Mouse (Mus musculus): ENCODE data around the gene Aldh1l1. TPM values are rescaled to one million over a fixed set of nuclear protein-coding genes. Genes with fewer than 3 reads are reported as not detected.

The Aldh1l1 gene
- polyA plus RNA-seq, 1 experiment from 2014 or later = 2.1 TPM

GRCm38 (mm10) chr6:90472697-90473096 is 13.5 kb upstream of the Aldh1l1 start:
- Histone ChIP-seq H3K4me1 (peaks cover 8% of the 10 kb centered on the region), H3K4me2 (replicated peaks) (no peak overlapping the region), H3K36me3 (no peaks in the 10 kb centered on the region), H3K27me3 (no peaks in the 10 kb centered on the region), H3K27ac (no peak overlapping the region), H3K9ac (no peak overlapping the region), H3K4me3 (no peak overlapping the region), H3K9me3 (no peaks in the 10 kb centered on the region)
- 90% methylated on average over 3 of the region's 3 CpGs for WGBS
- ATAC-seq (ENCODE audit: insufficient number of reproducible peaks, insufficient read depth, low FRiP score, low TSS enrichment) = no peak

- H3K9me3 ChIP-seq = no peaks in the 10 kb centered on the region
- H3K9ac ChIP-seq = no peak overlapping the region
- peaks cover 8% of the 10 kb centered on the region for H3K4me1 ChIP-seq
- H3K27ac ChIP-seq = no peak overlapping the region
- H3K4me2 ChIP-seq (replicated peaks) = no peak overlapping the region
- ATAC-seq (ENCODE audit: insufficient number of reproducible peaks, insufficient read depth, low FRiP score, low TSS enrichment) = no peak
- H3K36me3 ChIP-seq = no peaks in the 10 kb centered on the region
- 93% methylated on average over 24 of the region's 24 CpGs for WGBS
- H3K27me3 ChIP-seq = no peaks in the 10 kb centered on the region
- H3K4me3 ChIP-seq = no peak overlapping the region
These were observed 12.4 kb upstream of the Aldh1l1 start for GRCm38 (mm10) chr6:90473630-90474360.

- no peaks in the 10 kb centered on the region for H3K9me3 ChIP-seq
- no peak overlapping the region for H3K9ac ChIP-seq
- no peak overlapping the region for H3K27ac ChIP-seq
- no peak overlapping the region for H3K4me2 ChIP-seq (replicated peaks)
- no peaks in the 10 kb centered on the region for H3K27me3 ChIP-seq
- no peak overlapping the region for H3K4me3 ChIP-seq
- 83% methylated on average over 3 of the region's 3 CpGs for WGBS
- ATAC-seq (ENCODE audit: insufficient number of reproducible peaks, insufficient read depth, low FRiP score, low TSS enrichment) = no peak
- peaks cover 8% of the 10 kb centered on the region for H3K4me1 ChIP-seq
- H3K36me3 ChIP-seq = no peaks in the 10 kb centered on the region
These were observed 11.9 kb upstream of the Aldh1l1 start for GRCm38 (mm10) chr6:90474361-90474750.

GRCm38 (mm10) chr6:90475176-90475853 is 10.9 kb upstream of the Aldh1l1 start:
- 64% methylated on average over 4 of the region's 4 CpGs for WGBS
- Histone ChIP-seq H3K4me2 (replicated peaks) (no peak overlapping the region), H3K27ac (no peak overlapping the region), H3K9ac (no peak overlapping the region), H3K36me3 (no peaks in the 10 kb centered on the region), H3K4me3 (no peak overlapping the region), H3K27me3 (no peaks in the 10 kb centered on the region), H3K4me1 (peaks cover 8% of the 10 kb centered on the region), H3K9me3 (no peaks in the 10 kb centered on the region)
- no peak for ATAC-seq (ENCODE audit: insufficient number of reproducible peaks, insufficient read depth, low FRiP score, low TSS enrichment)

GRCm38 (mm10) chr6:90475854-90476212 is 10.4 kb upstream of the Aldh1l1 start:
- Histone ChIP-seq H3K9ac (no peak overlapping the region), H3K27ac (no peak overlapping the region), H3K9me3 (no peaks in the 10 kb centered on the region), H3K4me3 (no peak overlapping the region), H3K4me1 (peaks cover 5% of the 10 kb centered on the region), H3K36me3 (no peaks in the 10 kb centered on the region), H3K27me3 (no peaks in the 10 kb centered on the region), H3K4me2 (replicated peaks) (no peak overlapping the region)
- no peak for ATAC-seq (ENCODE audit: insufficient number of reproducible peaks, insufficient read depth, low FRiP score, low TSS enrichment)
- WGBS = 58% methylated on average over 3 of the region's 3 CpGs

GRCm38 (mm10) chr6:90476941-90477518 is 9.2 kb upstream of the Aldh1l1 start:
- Histone ChIP-seq H3K36me3 (no peaks in the 10 kb centered on the region), H3K27ac (no peak overlapping the region), H3K4me1 (no peaks in the 10 kb centered on the region), H3K4me2 (replicated peaks) (no peak overlapping the region), H3K9me3 (no peaks in the 10 kb centered on the region), H3K4me3 (no peak overlapping the region), H3K27me3 (no peaks in the 10 kb centered on the region), H3K9ac (no peak overlapping the region)
- no peak for ATAC-seq (ENCODE audit: insufficient number of reproducible peaks, insufficient read depth, low FRiP score, low TSS enrichment)
- 72% methylated on average over 14 of the region's 14 CpGs for WGBS

GRCm38 (mm10) chr6:90484249-90484648 is 2.0 kb upstream of the Aldh1l1 start:
- ATAC-seq (ENCODE audit: insufficient number of reproducible peaks, insufficient read depth, low FRiP score, low TSS enrichment) = no peak
- peaks cover 6% of the 10 kb centered on the region for H3K4me1 ChIP-seq
- H3K9me3 ChIP-seq = no peaks in the 10 kb centered on the region

GRCm38 (mm10) chr6:90484876-90485275 is 1.4 kb upstream of the Aldh1l1 start:
- H3K36me3 ChIP-seq = no peaks in the 10 kb centered on the region
- no peak overlapping the region for H3K4me2 ChIP-seq (replicated peaks)
- H3K27ac ChIP-seq = no peak overlapping the region
- no peaks in the 10 kb centered on the region for H3K9me3 ChIP-seq
- no peak overlapping the region for H3K9ac ChIP-seq
- ATAC-seq (ENCODE audit: insufficient number of reproducible peaks, insufficient read depth, low FRiP score, low TSS enrichment) = no peak
- WGBS = 79% methylated on average over 5 of the region's 5 CpGs
- peaks cover 6% of the 10 kb centered on the region for H3K4me1 ChIP-seq
- H3K27me3 ChIP-seq = no peaks in the 10 kb centered on the region
- H3K4me3 ChIP-seq = no peak overlapping the region

More at GRCm38 (mm10) chr6:90484249-90484648, 2.0 kb upstream of the Aldh1l1 start:
- Histone ChIP-seq H3K4me3 (no peak overlapping the region), H3K36me3 (no peaks in the 10 kb centered on the region), H3K27me3 (no peaks in the 10 kb centered on the region), H3K27ac (no peak overlapping the region), H3K4me2 (replicated peaks) (no peak overlapping the region), H3K9ac (no peak overlapping the region)
- WGBS = 51% methylated on average over 3 of the region's 3 CpGs

GRCm38 (mm10) chr6:90487531-90487930 is 1.3 kb downstream of the Aldh1l1 start:
- no peaks in the 10 kb centered on the region for H3K36me3 ChIP-seq
- ATAC-seq (ENCODE audit: insufficient number of reproducible peaks, insufficient read depth, low FRiP score, low TSS enrichment) = no peak
- H3K27ac ChIP-seq = no peak overlapping the region
- no peaks in the 10 kb centered on the region for H3K27me3 ChIP-seq
- H3K4me1 ChIP-seq = peaks cover 6% of the 10 kb centered on the region
- WGBS = 83% methylated on average over 1 of the region's 1 CpGs
- no peaks in the 10 kb centered on the region for H3K9me3 ChIP-seq
- no peak overlapping the region for H3K9ac ChIP-seq
- H3K4me2 ChIP-seq (replicated peaks) = no peak overlapping the region
- no peak overlapping the region for H3K4me3 ChIP-seq

GRCm38 (mm10) chr6:90489532-90489931 is 3.3 kb downstream of the Aldh1l1 start:
- no peak overlapping the region for H3K4me3 ChIP-seq
- H3K36me3 ChIP-seq = no peaks in the 10 kb centered on the region
- no peaks in the 10 kb centered on the region for H3K9me3 ChIP-seq
- no peak overlapping the region for H3K9ac ChIP-seq
- no peaks in the 10 kb centered on the region for H3K27me3 ChIP-seq
- H3K27ac ChIP-seq = no peak overlapping the region
- H3K4me1 ChIP-seq = peaks cover 6% of the 10 kb centered on the region
- no peak for ATAC-seq (ENCODE audit: insufficient number of reproducible peaks, insufficient read depth, low FRiP score, low TSS enrichment)
- H3K4me2 ChIP-seq (replicated peaks) = no peak overlapping the region
- 88% methylated on average over 3 of the region's 3 CpGs for WGBS

- H3K27me3 ChIP-seq = no peaks in the 10 kb centered on the region
- H3K4me3 ChIP-seq = no peak overlapping the region
- H3K9me3 ChIP-seq = no peaks in the 10 kb centered on the region
- H3K4me2 ChIP-seq (replicated peaks) = no peak overlapping the region
- ATAC-seq (ENCODE audit: insufficient number of reproducible peaks, insufficient read depth, low FRiP score, low TSS enrichment) = no peak
- no peak overlapping the region for H3K27ac ChIP-seq
- H3K9ac ChIP-seq = no peak overlapping the region
- H3K4me1 ChIP-seq = peaks cover 5% of the 10 kb centered on the region
- WGBS = 82% methylated on average over 2 of the region's 2 CpGs
- no peaks in the 10 kb centered on the region for H3K36me3 ChIP-seq
These were observed 4.7 kb downstream of the Aldh1l1 start for GRCm38 (mm10) chr6:90490976-90491375.

Data from embryonic facial prominence, embryonic 12.5 days (tissue).